Mouse (Mus musculus) ES-E14 (cell line): ENCODE results near the gene Per1.

ENCODE experiments used
- CHD2 ChIP-seq: IDR thresholded peaks from 2 replicates; pipeline ENCODE4 v1.6.1; 2014; ENCODE audit warnings: mild to moderate bottlenecking, low read depth, low read length, inconsistent platforms
- HCFC1 ChIP-seq: IDR thresholded peaks from 2 replicates; pipeline ENCODE4 v1.6.1; 2012; ENCODE audit warnings: low read length, inconsistent platforms, borderline replicate concordance; ENCODE audit not compliant: insufficient read depth
- MAFK ChIP-seq: IDR thresholded peaks from 2 replicates; pipeline ENCODE4 v1.6.1; 2014; ENCODE audit warnings: mild to moderate bottlenecking, low read depth, low read length, inconsistent platforms; ENCODE audit not compliant: insufficient read depth
- ZC3H11A ChIP-seq: IDR thresholded peaks from 2 replicates; pipeline ENCODE4 v1.6.1; 2012; ENCODE audit warnings: low read depth, mild to moderate bottlenecking, inconsistent platforms, low read length, borderline replicate concordance

GRCm38 (mm10) chr11:69151004-69151403 is 56.0 kb downstream of the Per1 start:
- TF ChIP-seq MAFK, result no peak
- TF ChIP-seq HCFC1, result no peak
- no peak for TF ChIP-seq ZC3H11A
- no peak for TF ChIP-seq CHD2
